Mouse (Mus musculus): ENCODE data around the gene Rps11.
"Not testable (repeated sequence)": the region's sequence is repeated elsewhere in the genome, so short reads cannot be mapped to it uniquely, and the experiment has no call there.

The Rps11 gene

GRCm38 (mm10) chr7:45111940-45112339 lies 12.3 kb downstream of the Rps11 start:
- peak; percentile 90 for DNase-seq (ENCODE audit: low read depth, low spot score)

GRCm38 (mm10) chr7:45110089-45110488 lies 14.2 kb downstream of the Rps11 start:
- not testable (repeated sequence) for DNase-seq (ENCODE audit: low read depth, low spot score)

DNA sequence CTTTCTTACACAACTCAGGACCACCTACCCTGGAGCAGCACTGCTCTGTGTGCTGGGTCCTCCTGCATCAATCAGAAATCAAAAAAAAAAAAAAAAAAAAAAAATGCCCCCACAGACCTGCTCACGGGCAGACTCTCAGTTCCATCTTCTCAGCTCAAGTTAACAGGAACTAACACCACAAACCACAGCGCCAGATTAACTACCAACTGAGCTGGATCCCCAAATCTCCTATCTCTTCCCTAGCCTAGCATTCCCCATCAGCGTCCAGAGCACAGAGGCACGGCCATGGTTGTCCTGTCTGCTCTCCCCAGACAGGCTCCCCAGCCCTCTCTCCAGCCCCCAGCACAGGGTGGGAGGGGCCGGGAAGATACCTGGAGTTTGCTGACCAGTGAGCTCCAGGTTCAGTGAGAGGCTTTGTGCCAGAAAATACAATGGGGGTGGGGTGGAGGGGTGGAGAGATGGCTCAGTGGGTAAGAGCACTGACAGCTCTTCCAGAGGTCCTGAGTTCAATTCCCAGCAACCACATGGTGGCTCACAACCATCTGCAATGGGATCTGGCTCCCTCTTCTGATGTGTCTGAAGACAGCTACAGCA lies 17.1 kb downstream of the Rps11 start:
- peak; percentile 51 for DNase-seq (ENCODE audit: low read depth, low spot score)

GRCm38 (mm10) chr7:45106441-45106840 lies 17.8 kb downstream of the Rps11 start:
- no peak for DNase-seq (ENCODE audit: low read depth, low spot score)

DNA sequence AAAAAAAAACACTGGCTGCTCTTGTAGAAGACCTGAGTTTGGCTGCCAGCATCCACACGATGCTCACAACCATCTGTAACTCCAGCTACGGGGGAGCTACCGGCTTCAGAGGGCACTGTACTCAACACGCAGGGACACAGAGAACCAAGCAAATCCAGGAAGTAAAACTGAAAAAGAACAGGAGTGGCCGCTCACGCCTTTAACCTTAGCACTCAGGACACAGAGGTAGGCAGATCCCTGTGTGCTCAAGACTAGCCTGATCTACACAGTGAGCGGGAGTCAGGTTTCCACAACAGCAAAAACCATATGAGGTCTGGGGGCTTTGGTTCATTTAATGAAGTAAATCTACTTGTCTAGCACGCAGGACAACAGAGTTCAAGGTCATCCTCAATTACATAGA lies 18.7 kb downstream of the Rps11 start:
- DNase-seq (ENCODE audit: low read depth, low spot score): no peak

DNA sequence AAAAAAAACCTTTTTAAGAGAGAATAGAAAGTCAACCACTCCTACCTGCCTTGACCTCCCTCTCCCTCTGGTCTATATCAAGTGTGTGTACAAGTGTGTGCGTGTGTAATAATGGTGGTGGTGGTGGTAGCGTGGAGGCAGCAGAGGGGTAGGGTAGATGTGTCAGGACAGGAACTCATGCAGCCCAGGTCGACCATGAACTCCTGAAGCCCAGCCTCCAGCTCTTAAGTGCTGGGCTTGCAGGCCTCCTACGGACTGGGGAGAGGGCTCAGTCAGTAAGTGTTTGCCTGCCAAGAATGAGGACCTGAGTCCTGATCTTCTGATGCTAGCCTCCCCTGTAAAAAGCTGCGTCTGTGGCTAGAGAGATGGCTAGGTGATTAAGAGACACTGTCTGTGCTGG lies 19.3 kb downstream of the Rps11 start:
- DNase-seq (ENCODE audit: low read depth, low spot score): no peak

- no peak for DNase-seq (ENCODE audit: low read depth, low spot score)
Observed at GRCm38 (mm10) chr7:45103652-45104180, 20.5 kb downstream of the Rps11 start, which contains the start of gene Fcgrt. TSS of gene Fcgrt (minus strand) at chr7:45103851.

GRCm38 (mm10) chr7:45102940-45103585 lies 21.2 kb downstream of the Rps11 start:
- DNase-seq (ENCODE audit: low read depth, low spot score): no peak

GRCm38 (mm10) chr7:45102441-45102840 lies 21.8 kb downstream of the Rps11 start:
- DNase-seq (ENCODE audit: low read depth, low spot score): no peak

DNA sequence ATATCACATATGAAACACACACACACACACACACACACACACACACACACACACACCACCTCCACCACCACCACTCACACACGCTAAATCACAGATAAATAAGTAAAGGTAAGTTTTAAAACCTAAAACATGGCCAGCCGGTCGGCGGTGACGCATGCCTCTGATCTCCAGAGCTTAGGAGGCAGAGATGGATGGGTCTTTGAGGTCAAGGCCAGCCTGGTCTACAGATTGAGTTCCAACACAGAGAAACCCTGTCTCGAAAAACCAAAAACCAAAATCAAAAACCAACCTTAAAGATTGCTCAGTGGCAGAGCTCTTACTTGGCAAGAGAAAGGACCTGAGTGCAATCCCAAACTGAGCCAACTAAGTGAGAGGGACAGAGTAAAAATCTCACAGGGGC lies 24.2 kb downstream of the Rps11 start:
- no peak for DNase-seq (ENCODE audit: low read depth, low spot score)

GRCm38 (mm10) chr7:45098541-45099240 lies 25.5 kb downstream of the Rps11 start:
- peak; percentile 75 for DNase-seq (ENCODE audit: low read depth, low spot score)

- no peak for DNase-seq (ENCODE audit: low read depth, low spot score)
Observed at GRCm38 (mm10) chr7:45097479-45097878, 26.8 kb downstream of the Rps11 start.

GRCm38 (mm10) chr7:45095965-45096364 lies 28.3 kb downstream of the Rps11 start:
- DNase-seq (ENCODE audit: low read depth, low spot score): not testable (repeated sequence)

DNA sequence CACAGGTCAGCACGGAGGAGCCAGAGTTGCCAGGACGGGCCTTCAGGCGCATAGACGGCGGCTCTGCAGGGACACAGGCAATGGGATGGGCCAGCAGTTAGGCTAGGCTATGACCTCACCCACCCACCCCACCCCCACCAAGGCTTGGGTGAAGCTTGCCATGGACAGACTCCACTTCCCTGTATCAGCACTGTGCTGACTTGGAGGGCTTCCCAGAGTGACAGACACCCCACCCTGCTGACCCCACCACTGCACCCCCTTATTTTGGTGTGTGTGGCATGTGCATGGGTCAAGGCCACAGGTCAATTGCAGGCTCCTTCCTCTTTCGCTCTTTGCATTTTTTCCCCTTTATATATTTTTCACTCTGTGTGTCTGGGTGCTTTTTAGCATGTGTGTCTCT lies 28.9 kb downstream of the Rps11 start:
- DNase-seq (ENCODE audit: low read depth, low spot score): no peak

GRCm38 (mm10) chr7:45094121-45094520 lies 30.1 kb downstream of the Rps11 start:
- no peak for DNase-seq (ENCODE audit: low read depth, low spot score)

DNA sequence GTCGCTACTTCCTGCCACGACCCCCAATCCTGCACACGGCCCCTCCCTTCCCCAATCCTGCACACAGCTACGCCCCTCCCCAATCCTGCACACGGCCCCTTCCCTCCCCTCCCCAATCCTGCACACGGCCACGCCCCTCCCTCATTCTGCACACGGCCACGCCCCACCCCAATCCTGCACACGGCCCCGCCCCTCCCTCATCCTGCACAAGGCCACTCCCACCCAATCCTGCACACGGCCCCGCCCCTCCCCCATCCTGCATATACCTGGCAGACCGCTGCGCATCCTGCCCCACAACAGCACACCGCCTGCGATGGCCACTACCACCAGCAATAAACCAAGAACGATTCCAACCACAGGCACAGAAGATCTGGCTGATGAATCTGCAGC lies 30.7 kb downstream of the Rps11 start:
- peak; percentile 89 for DNase-seq (ENCODE audit: low read depth, low spot score)

GRCm38 (mm10) chr7:45092828-45093515 lies 31.3 kb downstream of the Rps11 start:
- DNase-seq (ENCODE audit: low read depth, low spot score): no peak

GRCm38 (mm10) chr7:45092048-45092447 lies 32.2 kb downstream of the Rps11 start, which contains the start of gene Rcn3:
TSS of gene Rcn3 (minus strand) at chr7:45092221.
- DNase-seq (ENCODE audit: low read depth, low spot score): peak; percentile 95

GRCm38 (mm10) chr7:45091001-45091990 lies 32.9 kb downstream of the Rps11 start:
- no peak for DNase-seq (ENCODE audit: low read depth, low spot score)

DNA sequence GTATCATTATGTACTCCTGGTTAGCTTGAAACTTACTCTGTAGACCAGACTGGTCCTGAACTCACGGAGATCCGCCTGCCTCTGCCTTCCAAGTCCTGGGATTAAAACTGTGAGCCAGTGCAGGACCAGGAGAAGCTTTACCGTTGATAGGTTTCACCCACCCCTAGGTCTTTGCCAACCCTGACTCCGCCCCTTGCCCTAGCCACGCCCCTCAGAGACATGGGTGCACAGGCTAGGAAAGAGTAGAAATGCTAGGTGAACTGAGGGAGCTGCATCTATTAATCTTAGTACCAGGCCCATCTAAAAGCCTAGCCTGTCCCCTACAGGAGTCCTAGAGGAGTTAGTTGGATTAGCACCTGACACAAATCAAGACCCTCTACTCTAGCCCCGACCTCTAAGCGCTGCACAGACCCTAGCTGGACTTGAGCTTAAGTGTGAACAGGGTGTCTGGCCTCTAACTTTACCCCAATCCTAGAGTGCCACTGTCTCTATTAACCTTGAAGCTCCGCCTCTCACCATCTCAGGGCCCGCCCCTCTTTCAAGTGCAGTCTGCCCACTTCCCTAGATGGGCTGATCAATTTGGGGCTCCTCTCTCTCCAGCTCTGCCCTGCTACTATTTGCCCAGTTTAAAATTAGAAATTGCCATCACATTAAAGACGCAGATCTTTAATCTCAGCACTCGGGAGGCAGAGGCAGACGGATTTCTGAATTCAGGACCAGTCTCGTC lies 33.8 kb downstream of the Rps11 start:
- peak; percentile 32 for DNase-seq (ENCODE audit: low read depth, low spot score)

All from ES-CJ7 (cell line).